Mouse (Mus musculus) c-Kit-positive CD71-negative TER-119-negative erythroid progenitor cells, embryonic 14.5 days (primary cell): ENCODE results near the gene Fcrlb.

ENCODE experiments used
- DNase-seq: peaks from one replicate; pipeline ENCODE4 v3.0.0-alpha.2; 2013; ENCODE audit warnings: low read depth

The Fcrlb gene

DNA sequence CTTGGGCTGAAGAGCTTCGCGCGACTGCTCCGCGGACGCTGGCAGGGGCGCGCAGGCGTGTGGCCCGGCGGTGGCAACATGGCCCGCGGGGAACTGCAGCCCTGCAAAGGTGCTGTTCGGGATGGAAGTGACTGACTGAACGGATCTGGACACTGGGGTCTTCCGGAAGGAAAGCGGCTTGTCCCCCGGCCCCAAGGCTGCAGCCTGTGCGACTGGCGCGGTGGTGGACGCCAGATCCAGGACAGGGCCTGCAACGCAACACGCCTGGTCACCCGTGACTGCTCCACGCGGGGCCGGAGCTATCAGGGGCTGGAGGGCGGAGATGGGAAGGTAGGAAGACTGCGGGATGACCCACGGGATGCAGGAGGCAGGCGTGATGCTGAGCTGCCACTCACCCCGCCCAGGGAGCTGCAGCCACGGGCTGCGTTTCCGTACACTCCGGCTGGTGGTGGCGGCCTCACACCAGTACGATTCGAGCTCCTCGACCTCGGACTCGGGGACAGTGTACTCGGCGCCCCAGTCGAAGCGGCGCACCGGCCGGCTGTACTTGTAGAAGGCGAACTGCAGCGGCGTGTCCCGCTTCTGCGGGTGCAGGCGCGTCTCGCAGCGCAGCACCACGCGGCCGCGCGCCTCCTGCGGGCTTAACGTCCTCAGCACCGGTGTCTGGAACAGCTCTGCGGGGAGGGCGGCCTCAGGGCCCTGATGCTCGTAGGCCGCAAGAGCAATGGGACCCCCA lies 5.1 kb downstream of the Fcrlb start:
- no peak for DNase-seq

DNA sequence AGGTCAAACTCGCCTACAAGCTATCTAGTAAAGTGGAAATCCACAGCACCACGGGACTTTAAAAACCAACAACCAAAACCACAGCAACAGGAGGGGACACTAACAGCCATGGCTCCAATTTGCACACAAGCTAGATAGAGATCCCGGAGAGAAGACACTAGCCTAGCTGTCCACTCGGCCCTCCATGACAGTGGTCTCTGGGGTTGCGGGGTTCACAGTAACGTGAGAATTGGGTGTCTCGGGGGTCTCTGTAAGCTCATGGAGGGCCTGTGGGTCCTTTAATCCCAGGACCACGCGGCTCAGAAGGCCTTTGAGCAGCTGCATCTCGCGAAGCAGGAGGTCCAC lies 5.7 kb downstream of the Fcrlb start:
- no peak for DNase-seq

GRCm38 (mm10) chr1:170903485-170903884 lies 9.3 kb downstream of the Fcrlb start:
- DNase-seq: no peak

DNA sequence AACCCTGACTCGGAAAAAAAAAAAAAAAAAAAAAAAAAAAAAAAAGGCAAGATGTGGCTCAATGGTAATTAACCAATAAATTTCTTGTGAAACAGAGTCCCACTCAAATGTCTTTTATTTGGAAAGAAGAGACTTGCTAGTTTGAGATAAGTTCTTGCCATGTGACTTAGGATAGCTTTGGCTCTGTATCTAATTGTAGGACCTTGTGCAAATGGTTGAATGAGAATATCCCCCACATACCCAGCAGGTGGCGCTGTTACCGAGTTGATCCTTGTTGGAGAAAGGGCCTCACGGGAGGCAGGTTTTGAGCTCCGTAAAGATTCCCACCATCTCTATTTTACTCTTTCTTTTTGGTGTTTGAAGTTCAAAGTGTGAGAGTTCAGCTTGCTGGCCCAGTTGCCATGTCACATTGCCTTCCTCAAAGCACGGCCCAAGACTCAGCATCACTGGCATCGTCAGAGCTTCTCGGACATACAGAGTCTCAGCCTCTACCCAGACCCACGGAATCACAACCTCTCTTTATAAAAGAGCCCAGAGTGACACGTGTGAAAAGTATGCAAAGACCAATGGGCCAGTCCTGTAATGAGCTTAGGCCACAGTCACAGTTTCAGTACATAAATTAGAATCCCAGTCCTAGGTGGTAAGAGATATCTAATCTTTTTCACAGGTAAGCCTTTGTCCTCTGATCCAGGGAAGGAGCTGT lies 11.1 kb downstream of the Fcrlb start:
- DNase-seq: peak; percentile 92

DNA sequence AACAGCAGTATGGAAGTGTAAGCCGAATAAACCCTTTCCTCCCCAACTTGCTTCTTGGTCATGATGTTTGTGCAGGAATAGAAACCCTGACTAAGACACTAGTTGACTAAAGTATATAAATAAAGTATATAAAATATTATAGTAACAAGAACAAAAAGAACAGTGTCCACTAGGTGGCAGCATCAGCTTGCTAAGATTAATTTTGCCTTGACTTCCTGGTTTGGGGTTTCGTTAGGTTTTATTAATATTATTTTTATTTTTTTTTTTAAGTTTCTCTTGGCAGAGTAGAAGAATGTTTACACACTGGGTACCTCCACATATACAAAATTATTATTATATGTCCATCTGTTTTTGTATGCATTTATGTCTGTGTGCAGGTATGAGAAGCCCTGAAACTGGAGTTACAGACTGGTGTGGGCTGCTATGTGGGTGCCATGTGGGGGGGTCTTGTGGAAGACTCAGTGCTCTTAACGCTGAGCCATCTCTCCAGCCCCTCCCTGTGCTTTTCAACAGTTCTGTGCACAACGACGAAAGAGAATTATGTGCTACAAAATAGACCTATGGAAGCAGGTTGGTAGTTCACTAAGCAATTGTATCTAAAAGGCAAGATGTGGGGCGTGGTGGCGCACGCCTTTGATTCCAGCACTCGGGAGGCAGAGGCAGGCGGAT lies 11.8 kb downstream of the Fcrlb start:
- peak; percentile 76 for DNase-seq

DNA sequence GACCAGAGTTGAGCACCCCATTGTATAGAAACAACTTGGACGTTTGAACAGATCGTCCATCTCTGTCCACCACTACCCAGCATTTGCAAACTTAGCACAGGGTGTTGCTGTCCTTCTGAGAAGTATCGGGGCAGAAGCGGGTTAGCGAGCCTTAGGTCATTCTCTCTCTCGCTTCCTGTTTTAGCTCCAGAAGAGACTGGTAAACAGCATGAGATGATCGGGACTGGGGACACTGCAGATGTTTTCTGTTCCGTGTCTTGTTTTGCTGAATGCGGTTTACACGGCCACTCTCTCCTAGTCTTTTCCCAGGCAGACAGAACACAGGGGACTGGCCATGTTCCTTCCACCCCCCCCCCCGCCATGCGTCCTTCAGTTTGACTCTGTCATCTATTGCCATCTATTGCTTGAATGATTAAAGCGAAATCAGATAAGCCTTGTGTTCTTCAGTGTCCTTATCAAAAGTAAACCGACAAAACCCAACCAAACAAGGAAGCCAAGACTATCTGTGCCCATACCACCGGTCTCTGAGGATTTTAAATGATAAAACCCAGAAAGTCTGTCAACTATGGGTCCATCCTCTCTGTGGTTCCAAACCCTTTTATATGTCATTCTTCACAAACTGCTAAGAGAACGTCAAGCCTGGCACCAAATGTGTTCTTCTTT lies 14.2 kb downstream of the Fcrlb start:
- DNase-seq: no peak

GRCm38 (mm10) chr1:170896651-170897281 lies 16.0 kb downstream of the Fcrlb start:
- no peak for DNase-seq

- peak; percentile 61 for DNase-seq
Measured at GRCm38 (mm10) chr1:170894603-170895602, 17.8 kb downstream of the Fcrlb start.

GRCm38 (mm10) chr1:170892279-170892678 lies 20.5 kb downstream of the Fcrlb start:
- no peak for DNase-seq

DNA sequence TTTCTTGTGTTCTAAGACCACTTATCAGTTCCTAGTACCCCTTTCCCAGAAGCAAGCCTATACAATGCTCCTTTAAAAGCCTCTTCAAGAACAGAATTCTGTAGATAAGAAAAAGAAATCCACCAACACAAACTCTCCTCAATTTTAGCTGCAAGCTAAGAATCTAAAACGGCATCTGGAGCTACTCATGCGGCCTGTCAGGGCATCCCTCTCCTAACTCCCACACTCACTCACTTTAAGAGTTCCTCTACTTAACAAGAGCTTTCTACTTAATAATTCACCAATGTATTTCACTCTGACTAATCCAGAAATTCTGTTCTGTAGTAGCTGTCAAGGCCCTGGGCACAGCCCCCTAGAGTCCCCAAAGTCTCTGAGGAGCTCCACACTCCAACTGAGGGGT lies 21.1 kb downstream of the Fcrlb start:
- no peak for DNase-seq

DNA sequence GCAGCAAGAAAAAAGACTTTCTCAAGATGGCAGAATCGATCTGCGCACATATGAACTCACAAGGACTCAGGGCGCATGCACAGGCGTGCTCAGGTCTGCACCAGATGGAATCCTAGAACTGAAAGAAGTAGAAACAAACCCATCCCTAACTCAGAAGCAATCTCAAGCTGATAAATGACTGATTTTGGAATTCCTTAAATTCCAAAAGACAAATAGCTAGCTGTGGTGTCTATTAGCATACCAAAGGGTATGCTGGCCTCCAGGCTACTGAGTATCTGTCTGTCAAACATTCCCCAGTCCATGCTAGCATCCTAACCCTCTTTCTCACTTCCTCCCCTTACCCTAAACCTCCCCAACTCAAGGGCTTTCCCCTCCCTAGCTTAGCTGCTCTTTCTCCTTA lies 23.4 kb downstream of the Fcrlb start:
- DNase-seq: no peak

GRCm38 (mm10) chr1:170886044-170886458 lies 26.7 kb downstream of the Fcrlb start:
- DNase-seq: no peak

DNA sequence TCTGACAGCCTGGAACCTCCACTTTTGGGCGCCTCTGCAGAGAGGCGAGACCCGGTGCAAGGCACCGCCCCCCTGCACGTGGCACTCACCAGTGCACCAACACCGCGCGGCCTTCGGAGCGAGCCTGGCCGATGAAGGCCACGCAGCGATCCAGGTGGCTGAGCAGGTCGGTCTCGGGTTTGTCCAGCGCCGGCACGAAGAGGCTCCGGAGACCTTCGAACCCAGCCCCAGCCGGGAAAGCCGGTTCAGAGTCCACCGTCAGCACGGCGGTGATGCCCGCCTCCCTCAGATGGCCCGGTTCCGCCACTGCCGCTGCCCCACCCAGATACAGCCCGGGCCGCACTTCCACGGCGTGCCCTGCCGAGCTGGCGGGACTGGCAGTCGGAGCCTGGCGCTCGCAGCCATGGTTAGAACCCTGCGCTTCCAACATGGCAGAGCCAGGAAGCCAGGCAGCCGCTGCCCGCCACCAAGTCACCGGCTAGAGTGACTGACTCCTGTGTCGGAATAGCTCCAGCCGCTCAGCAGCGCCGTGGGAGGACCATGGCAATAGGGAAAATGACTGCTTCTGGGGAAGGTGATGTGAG lies 27.7 kb downstream of the Fcrlb start, which contains the start of the genes Gm26620 and Dusp12:
Gm26620 (plus strand) TSS at position 88 of the 584 bp plus-strand sequence.
Dusp12 (minus strand) TSS at position 563 of the 584 bp plus-strand sequence.
- peak; percentile 85 for DNase-seq

- DNase-seq: no peak
Measured at GRCm38 (mm10) chr1:170884390-170884789, 28.4 kb downstream of the Fcrlb start.

DNA sequence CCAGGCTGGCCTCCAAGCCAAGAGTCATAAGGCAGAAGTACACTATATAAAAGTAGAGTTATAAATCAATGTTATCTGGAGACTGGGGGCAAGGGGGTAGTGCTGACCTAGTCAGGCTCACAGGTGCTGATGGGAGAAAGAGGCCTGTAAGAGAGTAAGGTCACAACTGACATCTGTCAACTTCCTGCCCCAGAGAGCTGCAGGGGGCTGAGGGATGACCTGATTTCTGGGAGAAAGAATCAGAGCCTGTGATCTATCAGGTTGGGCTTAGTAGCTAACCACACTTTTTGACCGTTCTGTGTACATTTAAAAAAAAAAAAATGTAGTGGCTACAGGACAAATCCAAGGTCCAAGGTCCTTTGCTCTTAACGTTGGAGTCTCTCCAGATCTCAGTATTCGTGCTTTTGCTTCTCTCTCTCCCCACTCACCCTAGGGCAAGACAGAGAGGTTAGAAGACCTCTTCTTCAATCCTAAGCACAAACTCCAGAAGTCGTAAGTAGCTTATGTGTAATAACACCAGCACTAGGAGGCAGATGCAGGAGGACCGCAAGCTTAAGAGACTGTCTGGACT lies 29.7 kb downstream of the Fcrlb start:
- no peak for DNase-seq

DNA sequence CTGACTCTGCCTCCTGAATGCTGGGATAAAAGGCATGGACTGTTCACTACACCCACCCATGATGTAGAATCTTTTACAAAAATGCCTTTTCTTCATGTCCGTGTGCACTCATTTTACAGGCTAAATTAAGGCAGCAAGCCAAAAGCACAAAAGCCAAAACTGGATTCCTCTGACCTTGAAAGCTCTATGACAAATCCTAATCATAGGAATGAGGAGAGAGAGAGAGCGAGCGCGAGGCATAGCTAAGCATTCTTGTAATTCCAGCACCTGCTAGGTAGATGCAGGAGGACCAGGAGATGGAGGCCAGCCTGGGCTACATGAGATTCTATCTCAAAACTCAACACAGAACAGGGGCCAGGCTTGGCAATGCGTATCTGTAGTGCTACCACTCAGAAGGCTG lies 35.8 kb downstream of the Fcrlb start:
- DNase-seq: no peak

DNA sequence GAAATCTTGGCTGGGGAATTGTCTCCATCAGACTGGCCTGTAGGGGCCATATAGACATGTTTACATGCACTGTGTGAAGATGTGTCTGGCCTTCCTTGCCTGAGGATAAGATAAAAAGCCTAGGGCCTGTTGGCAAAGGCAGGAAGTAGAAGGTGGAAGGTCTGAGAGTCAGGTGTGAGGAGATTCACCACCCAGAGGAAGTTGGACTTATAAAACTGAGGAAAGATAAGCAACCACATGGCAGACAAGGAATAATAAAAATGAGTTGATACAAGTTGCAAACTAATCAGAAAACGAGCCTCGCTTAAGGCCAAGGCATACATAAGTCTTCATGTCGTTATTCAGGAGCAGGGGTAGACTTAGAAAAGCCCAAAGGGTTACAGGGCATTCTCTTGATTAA lies 37.1 kb downstream of the Fcrlb start:
- DNase-seq: no peak

GRCm38 (mm10) chr1:170871961-170872360 lies 40.8 kb downstream of the Fcrlb start:
- no peak for DNase-seq

GRCm38 (mm10) chr1:170871402-170871801 lies 41.3 kb downstream of the Fcrlb start:
- DNase-seq: no peak

DNA sequence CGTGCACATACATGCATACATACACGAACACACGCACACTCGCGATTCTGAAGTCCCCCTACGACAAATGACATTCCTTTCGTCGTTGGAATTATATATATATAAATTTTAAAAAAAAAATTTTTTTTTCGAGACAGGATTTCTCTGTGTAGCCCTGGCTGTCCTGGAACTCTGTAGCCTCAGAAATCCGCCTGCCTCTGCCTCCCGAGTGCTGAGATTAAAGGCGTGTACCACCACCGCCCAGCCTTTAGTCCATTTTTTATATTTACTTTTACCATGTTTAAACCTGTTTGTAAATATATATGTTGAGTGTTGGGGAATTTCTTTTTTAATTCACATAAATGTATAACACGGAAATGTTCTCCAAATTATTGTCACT lies 43.8 kb downstream of the Fcrlb start:
- DNase-seq: no peak
